Mouse (Mus musculus): ENCODE data around the gene Arhgef7. TPM values are rescaled to one million over a fixed set of nuclear protein-coding genes. Genes with fewer than 3 reads are reported as not detected.

Arhgef7 gene
- total RNA-seq, 1 experiment, result 33.0 TPM

DNA sequence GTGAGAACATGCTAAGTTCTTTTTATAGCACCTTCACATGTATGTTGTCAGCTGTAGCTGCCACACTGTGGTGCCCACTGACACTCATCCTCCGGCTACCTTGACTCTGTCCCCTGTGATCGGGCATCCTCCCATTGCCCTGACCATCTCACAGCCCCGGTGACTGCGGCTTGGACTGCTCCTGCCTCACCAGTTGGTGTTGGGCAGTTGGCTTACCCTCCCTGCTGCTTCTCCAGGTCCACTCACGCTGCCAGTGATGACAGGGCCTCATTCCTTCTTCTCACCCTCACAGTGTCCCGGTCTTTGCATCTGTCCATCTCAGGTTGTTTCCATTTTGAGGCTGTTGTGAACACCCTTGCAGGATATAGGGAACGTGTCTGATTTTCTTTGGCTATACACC, 35.3 kb downstream of the Arhgef7 start:
- H3K9ac ChIP-seq (ENCODE audit: insufficient read depth, low read depth, low read length, poor library complexity, severe bottlenecking), result no peak overlapping the region
- TF ChIP-seq ZNF384 (IDR thresholded peaks at IDR 0.05; ENCODE audit: low read depth, low read length) (no peak), CHD2 (IDR thresholded peaks at IDR 0.05; ENCODE audit: low read depth, low read length) (no peak), HCFC1 (IDR thresholded peaks at IDR 0.05; ENCODE audit: borderline replicate concordance, insufficient read depth, low read length) (no peak), ZC3H11A (IDR thresholded peaks at IDR 0.05; ENCODE audit: borderline replicate concordance, low read depth, low read length) (no peak), MAFK (IDR thresholded peaks at IDR 0.05; ENCODE audit: insufficient read depth, low read depth, low read length) (no peak)
- in situ Hi-C loops (cut with MboI; ENCODE audit: low sequenced_read_pairs in 2 of 2, unreplicated experiment in 2 of 2), result no loop called here
- no peak for DNase-seq (ENCODE audit: low read depth, low spot score)
- H3K36me3 ChIP-seq (ENCODE audit: control insufficient read depth, insufficient read depth, low read length, poor library complexity, severe bottlenecking), result peaks cover 2% of the 10 kb centered on the region; the same call in 1 of the 2 replicates
- no peak overlapping the region for H3K27ac ChIP-seq (ENCODE audit: insufficient read depth, low read depth, low read length, poor library complexity, severe bottlenecking)
- no peaks in the 10 kb centered on the region for H3K9me3 ChIP-seq (ENCODE audit: control insufficient read depth, insufficient read depth, low read depth, low read length)
- H3K4me3 ChIP-seq (ENCODE audit: insufficient read depth in 1 of 2, low read depth in 1 of 2, low read length in 2 of 2, poor library complexity in 1 of 2, severe bottlenecking in 1 of 2), result no peak overlapping the region
- peaks cover 0 to 2% of the 10 kb centered on the region in 2 experiments; a peak in 2 of 4 replicates for H3K4me1 ChIP-seq (ENCODE audit: control insufficient read depth in 2 of 2, insufficient read depth in 2 of 2, low read length in 2 of 2, poor library complexity in 1 of 2)

DNA sequence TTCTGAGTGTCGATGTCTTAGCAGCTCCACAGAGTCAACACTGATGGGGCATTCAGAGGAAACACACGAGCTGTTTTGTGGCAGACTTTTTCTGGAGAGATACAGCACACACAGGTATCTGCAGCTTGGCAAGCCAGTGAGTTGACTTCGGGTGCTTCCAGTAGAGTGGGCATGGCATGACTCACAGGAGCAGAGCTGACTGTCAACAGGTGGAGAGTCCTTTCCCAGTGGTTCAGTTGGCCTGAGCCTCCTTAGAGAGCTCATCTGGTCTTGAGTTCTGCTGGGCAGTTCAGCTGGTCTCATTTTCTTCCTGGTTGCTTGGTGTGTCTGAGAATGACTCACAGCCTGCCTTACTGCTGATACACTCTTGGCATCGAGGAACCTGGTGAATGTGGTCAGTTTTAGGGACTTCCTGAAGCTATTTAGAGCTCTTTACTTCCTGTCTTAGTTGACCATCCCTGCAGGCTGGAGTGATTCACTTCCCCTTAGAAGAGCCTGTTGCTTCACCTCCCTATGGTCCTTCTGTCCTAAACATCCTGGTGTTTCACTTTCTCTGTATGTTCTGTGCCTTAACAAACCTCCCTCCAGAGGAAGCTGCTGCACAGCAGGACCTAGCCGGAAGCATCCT, 39.8 kb downstream of the Arhgef7 start:
- Histone ChIP-seq H3K27ac (ENCODE audit: insufficient read depth, low read depth, low read length, poor library complexity, severe bottlenecking) (no peak overlapping the region), H3K9ac (ENCODE audit: insufficient read depth, low read depth, low read length, poor library complexity, severe bottlenecking) (no peak overlapping the region), H3K36me3 (ENCODE audit: control insufficient read depth, insufficient read depth, low read length, poor library complexity, severe bottlenecking) (peaks cover 2% of the 10 kb centered on the region; the same call in 1 of the 2 replicates), H3K9me3 (ENCODE audit: control insufficient read depth, insufficient read depth, low read depth, low read length) (no peaks in the 10 kb centered on the region), H3K4me3 (ENCODE audit: insufficient read depth in 1 of 2, low read depth in 1 of 2, low read length in 2 of 2, poor library complexity in 1 of 2, severe bottlenecking in 1 of 2) (no peak overlapping the region), H3K4me1 (ENCODE audit: control insufficient read depth in 2 of 2, insufficient read depth in 2 of 2, low read length in 2 of 2, poor library complexity in 1 of 2) (no peaks in the 10 kb centered on the region)
- in situ Hi-C loops (cut with MboI; ENCODE audit: low sequenced_read_pairs in 2 of 2, unreplicated experiment in 2 of 2), result no loop called here
- no peak for TF ChIP-seq ZNF384 (IDR thresholded peaks at IDR 0.05; ENCODE audit: low read depth, low read length)
- no peak for DNase-seq (ENCODE audit: low read depth, low spot score)

DNA sequence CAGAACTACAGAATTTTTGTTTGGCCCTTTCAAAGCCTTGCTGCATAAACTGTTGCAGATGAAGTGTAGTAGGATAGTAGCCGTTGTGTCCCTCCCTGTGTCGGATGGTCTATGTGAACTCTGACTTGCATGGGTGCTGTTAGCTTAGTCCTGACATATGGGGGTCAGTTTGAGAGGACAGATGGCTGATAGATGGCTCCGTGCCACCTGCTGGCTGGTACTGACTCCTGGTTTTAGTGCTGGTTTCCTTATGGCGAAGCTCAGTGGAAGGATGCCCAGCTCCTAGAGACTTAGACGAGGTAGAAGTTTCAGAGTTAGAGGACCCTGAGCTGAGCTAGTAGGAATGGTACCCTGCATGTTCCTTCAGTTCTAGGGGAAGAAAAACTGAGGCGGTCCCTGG, 42.5 kb downstream of the Arhgef7 start:
- peaks cover 0 to 8% of the 10 kb centered on the region in 2 experiments; a peak in 1 of 4 replicates for H3K4me1 ChIP-seq (ENCODE audit: control insufficient read depth in 2 of 2, insufficient read depth in 2 of 2, low read length in 2 of 2, poor library complexity in 1 of 2)
- no peaks in the 10 kb centered on the region; the same call in 1 of the 2 replicates for H3K36me3 ChIP-seq (ENCODE audit: control insufficient read depth, insufficient read depth, low read length, poor library complexity, severe bottlenecking)
- DNase-seq (ENCODE audit: low read depth, low spot score), result no peak
- H3K9me3 ChIP-seq (ENCODE audit: control insufficient read depth, insufficient read depth, low read depth, low read length), result no peaks in the 10 kb centered on the region
- H3K4me3 ChIP-seq (ENCODE audit: insufficient read depth in 1 of 2, low read depth in 1 of 2, low read length in 2 of 2, poor library complexity in 1 of 2, severe bottlenecking in 1 of 2), result no peak overlapping the region
- H3K27ac ChIP-seq (ENCODE audit: insufficient read depth, low read depth, low read length, poor library complexity, severe bottlenecking), result no peak overlapping the region
- no peak overlapping the region for H3K9ac ChIP-seq (ENCODE audit: insufficient read depth, low read depth, low read length, poor library complexity, severe bottlenecking)
- TF ChIP-seq CHD2 (IDR thresholded peaks at IDR 0.05; ENCODE audit: low read depth, low read length) (no peak), MAFK (IDR thresholded peaks at IDR 0.05; ENCODE audit: insufficient read depth, low read depth, low read length) (no peak), ZC3H11A (IDR thresholded peaks at IDR 0.05; ENCODE audit: borderline replicate concordance, low read depth, low read length) (no peak), ZNF384 (IDR thresholded peaks at IDR 0.05; ENCODE audit: low read depth, low read length) (no peak), HCFC1 (IDR thresholded peaks at IDR 0.05; ENCODE audit: borderline replicate concordance, insufficient read depth, low read length) (no peak)
- in situ Hi-C loops (cut with MboI; ENCODE audit: low sequenced_read_pairs in 2 of 2, unreplicated experiment in 2 of 2), result no loop called here

DNA sequence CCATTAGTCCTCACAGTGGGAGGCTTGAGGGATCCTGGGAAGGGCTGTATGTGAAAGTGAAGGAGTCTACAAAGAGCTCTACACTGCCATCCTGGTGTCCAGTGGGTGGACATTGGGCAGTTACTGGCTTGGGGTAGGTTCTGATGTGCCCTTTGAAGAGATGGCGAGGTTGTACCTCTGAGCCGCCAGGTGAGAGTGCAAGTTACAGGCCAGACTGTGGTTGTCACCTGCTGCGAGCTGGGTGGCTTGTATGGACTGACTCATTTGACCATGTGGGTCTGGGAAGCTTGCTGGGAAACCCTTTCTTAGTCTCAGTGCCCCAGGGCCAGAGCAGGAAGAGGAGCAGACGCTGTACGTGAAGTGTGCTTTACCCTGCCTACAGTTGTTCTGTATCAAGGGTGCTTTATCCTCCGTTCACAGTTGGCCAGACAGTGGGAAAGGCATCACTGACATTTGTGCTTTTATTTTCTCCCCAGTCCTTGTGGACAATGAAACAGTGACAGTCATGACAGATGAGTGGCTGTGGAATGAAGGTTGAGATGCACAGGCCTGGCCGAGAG, 43.1 kb downstream of the Arhgef7 start:
- H3K9me3 ChIP-seq (ENCODE audit: control insufficient read depth, insufficient read depth, low read depth, low read length), result no peaks in the 10 kb centered on the region
- no peak overlapping the region for H3K27ac ChIP-seq (ENCODE audit: insufficient read depth, low read depth, low read length, poor library complexity, severe bottlenecking)
- H3K4me1 ChIP-seq (ENCODE audit: control insufficient read depth in 2 of 2, insufficient read depth in 2 of 2, low read length in 2 of 2, poor library complexity in 1 of 2), result peaks cover 0 to 8% of the 10 kb centered on the region in 2 experiments; a peak in 1 of 4 replicates
- no peak for DNase-seq (ENCODE audit: low read depth, low spot score)
- H3K4me3 ChIP-seq (ENCODE audit: insufficient read depth in 1 of 2, low read depth in 1 of 2, low read length in 2 of 2, poor library complexity in 1 of 2, severe bottlenecking in 1 of 2), result no peak overlapping the region
- no peaks in the 10 kb centered on the region; the same call in 1 of the 2 replicates for H3K36me3 ChIP-seq (ENCODE audit: control insufficient read depth, insufficient read depth, low read length, poor library complexity, severe bottlenecking)
- H3K9ac ChIP-seq (ENCODE audit: insufficient read depth, low read depth, low read length, poor library complexity, severe bottlenecking), result no peak overlapping the region
- TF ChIP-seq ZNF384 (IDR thresholded peaks at IDR 0.05; ENCODE audit: low read depth, low read length) (no peak), MAFK (IDR thresholded peaks at IDR 0.05; ENCODE audit: insufficient read depth, low read depth, low read length) (no peak), CHD2 (IDR thresholded peaks at IDR 0.05; ENCODE audit: low read depth, low read length) (no peak), HCFC1 (IDR thresholded peaks at IDR 0.05; ENCODE audit: borderline replicate concordance, insufficient read depth, low read length) (no peak), ZC3H11A (IDR thresholded peaks at IDR 0.05; ENCODE audit: borderline replicate concordance, low read depth, low read length) (no peak)
- in situ Hi-C loops (cut with MboI; ENCODE audit: low sequenced_read_pairs in 2 of 2, unreplicated experiment in 2 of 2), result no loop called here
